Mouse (Mus musculus) left cerebral cortex, adult 18-20 months (tissue): ENCODE results near the gene Gm5129. TPM values are rescaled to one million over a fixed set of nuclear protein-coding genes. Genes with fewer than 3 reads are reported as not detected.
"Not testable (repeated sequence)": the region's sequence is repeated elsewhere in the genome, so short reads cannot be mapped to it uniquely, and the experiment has no call there.

Experiments
- DNase-seq, 2 experiments: peaks; one replicate each; pipeline ENCODE4 v3.0.0; 2021 to 2022; ENCODE audit warnings: low spot score in 2 of 2, mixed read lengths in 1 of 2
- long read RNA-seq, 2 experiments: library from polyadenylated mRNA; stranded (forward); transcript quantifications; one replicate each; pipeline ENCODE4 v2.0.0; 2021
- total RNA-seq, 2 experiments: library from RNA; stranded (reverse); gene quantifications; 2 replicates each; pipeline ENCODE4 v1.2.3; 2021

Gene Gm5129
- total RNA-seq = not detected
- long read RNA-seq, experiment 1 = 0 reads
- long read RNA-seq, experiment 2, partial matches to known transcripts = 0 of 1 reads
- long read RNA-seq, experiment 2, other reads (novel, unspliced or antisense) = 1 of 1 reads

GRCm38 (mm10) chr5:29735557-29736061 lies at the start of gene Gm5129, which contains the start of gene Dnajb6:
Gene Gm5129 (minus strand): TSS chr5:29735936.
Gene Dnajb6 (plus strand): TSS chr5:29735688.
- DNase-seq = peak; percentile 99

GRCm38 (mm10) chr5:29784906-29785305 lies 49.2 kb upstream of the Gm5129 start:
- DNase-seq = not testable (repeated sequence)

GRCm38 (mm10) chr5:29782261-29782660 lies 46.5 kb upstream of the Gm5129 start:
- no peak for DNase-seq

- not testable (repeated sequence) for DNase-seq
Observed at GRCm38 (mm10) chr5:29779733-29780132, 44.0 kb upstream of the Gm5129 start.

- DNase-seq = peak; percentile 18 to 31
Observed at GRCm38 (mm10) chr5:29778029-29778428, 42.3 kb upstream of the Gm5129 start.

- DNase-seq = peak; percentile 42 to 44
Observed at GRCm38 (mm10) chr5:29775437-29775836, 39.7 kb upstream of the Gm5129 start.

GRCm38 (mm10) chr5:29773460-29774150 lies 37.9 kb upstream of the Gm5129 start:
- no peak for DNase-seq

GRCm38 (mm10) chr5:29772651-29773330 lies 37.1 kb upstream of the Gm5129 start:
- no peak for DNase-seq

- DNase-seq = no peak
Observed at GRCm38 (mm10) chr5:29772038-29772437, 36.3 kb upstream of the Gm5129 start.

- DNase-seq = no peak
Observed at GRCm38 (mm10) chr5:29770935-29771334, 35.2 kb upstream of the Gm5129 start.

- DNase-seq = no peak
Observed at GRCm38 (mm10) chr5:29759318-29759717, 23.6 kb upstream of the Gm5129 start.

- DNase-seq = no peak
Observed at GRCm38 (mm10) chr5:29752894-29753293, 17.2 kb upstream of the Gm5129 start.

GRCm38 (mm10) chr5:29751306-29751705 lies 15.6 kb upstream of the Gm5129 start:
- DNase-seq = peak; percentile 28 to 39

- DNase-seq = no peak
Observed at GRCm38 (mm10) chr5:29747661-29748060, 11.9 kb upstream of the Gm5129 start.

- DNase-seq = no peak
Observed at GRCm38 (mm10) chr5:29741093-29741492, 5.4 kb upstream of the Gm5129 start.

GRCm38 (mm10) chr5:29740651-29741050 lies 4.9 kb upstream of the Gm5129 start:
- DNase-seq = no peak

GRCm38 (mm10) chr5:29738076-29738475 lies 2.3 kb upstream of the Gm5129 start:
- no peak for DNase-seq

GRCm38 (mm10) chr5:29737471-29737870 lies 1.7 kb upstream of the Gm5129 start:
- no peak for DNase-seq

- no peak for DNase-seq
Observed at GRCm38 (mm10) chr5:29736942-29737341, 1.2 kb upstream of the Gm5129 start.

GRCm38 (mm10) chr5:29736073-29736900 lies 551 bp upstream of the Gm5129 start:
- DNase-seq = no peak

- no peak for DNase-seq
Observed at GRCm38 (mm10) chr5:29734831-29735510, 765 bp downstream of the Gm5129 start.
